Mouse (Mus musculus): ENCODE measurements around the gene Map6. TPM values are rescaled to one million over a fixed set of nuclear protein-coding genes. Genes with fewer than 3 reads are reported as not detected.
A peak's percentile ranks its signal among the peaks of the same experiment; 100 is the strongest.

Map6 gene
- polyA plus RNA-seq, 1 experiment = 188 TPM

DNA sequence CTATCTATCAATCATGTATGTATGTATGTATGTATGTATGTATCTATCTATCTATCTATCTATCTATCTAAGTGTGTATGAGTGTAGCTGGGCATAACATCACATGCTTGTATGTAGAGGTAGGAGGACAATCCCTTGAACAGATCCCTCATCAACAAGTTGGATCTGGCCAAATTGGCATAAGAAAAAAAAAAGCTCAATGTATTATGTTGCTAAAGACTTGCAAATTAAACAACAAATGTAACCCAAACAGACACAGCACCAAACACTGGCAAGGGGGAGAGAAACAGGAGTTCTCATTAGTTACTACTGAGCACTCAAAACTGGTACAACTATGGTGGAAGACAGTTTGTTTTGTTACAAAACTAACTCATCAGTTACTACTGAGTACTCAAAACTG lies 2.6 kb upstream of the Map6 start:
- no peak for DNase-seq (ENCODE audit: low read depth)
- TF ChIP-seq CTCF (IDR thresholded peaks at IDR 0.05; ENCODE audit: borderline replicate concordance, extremely low read depth, insufficient read depth, insufficient read length) = no peak
- TF ChIP-seq POLR2A (IDR thresholded peaks at IDR 0.05; ENCODE audit: borderline replicate concordance, extremely low read depth, insufficient read depth, insufficient read length, poor library complexity, severe bottlenecking) = no peak

DNA sequence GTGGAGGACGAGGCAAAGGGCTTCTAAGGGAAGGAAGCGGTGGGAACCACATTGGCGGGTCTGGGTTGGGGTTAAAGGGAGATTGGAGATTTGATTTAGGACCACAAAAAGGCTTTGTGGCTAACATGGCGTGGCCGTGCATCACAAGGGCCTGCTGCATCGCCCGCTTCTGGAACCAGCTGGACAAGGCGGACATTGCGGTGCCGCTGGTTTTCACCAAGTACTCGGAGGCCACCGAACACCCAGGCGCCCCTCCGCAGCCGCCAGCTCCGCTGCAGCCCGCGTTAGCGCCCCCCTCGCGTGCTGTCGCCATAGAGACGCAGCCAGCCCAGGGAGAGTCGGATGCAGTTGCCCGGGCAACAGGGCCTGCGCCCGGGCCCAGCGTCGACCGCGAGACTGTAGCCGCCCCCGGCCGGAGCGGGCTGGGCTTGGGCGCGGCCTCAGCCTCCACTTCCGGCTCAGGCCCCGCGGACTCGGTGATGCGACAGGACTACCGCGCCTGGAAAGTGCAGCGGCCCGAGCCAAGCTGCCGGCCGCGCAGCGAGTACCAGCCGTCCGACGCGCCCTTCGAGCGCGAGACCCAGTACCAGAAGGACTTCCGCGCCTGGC lies 754 bp downstream of the Map6 start:
- peak; percentile 96 for DNase-seq (ENCODE audit: low read depth)
- TF ChIP-seq CTCF (IDR thresholded peaks at IDR 0.05; ENCODE audit: borderline replicate concordance, extremely low read depth, insufficient read depth, insufficient read length) (no peak), POLR2A (IDR thresholded peaks at IDR 0.05; ENCODE audit: borderline replicate concordance, extremely low read depth, insufficient read depth, insufficient read length, poor library complexity, severe bottlenecking) (0 out of 2 replicates have a peak, but pooled peaks have one; percentile 35)

DNA sequence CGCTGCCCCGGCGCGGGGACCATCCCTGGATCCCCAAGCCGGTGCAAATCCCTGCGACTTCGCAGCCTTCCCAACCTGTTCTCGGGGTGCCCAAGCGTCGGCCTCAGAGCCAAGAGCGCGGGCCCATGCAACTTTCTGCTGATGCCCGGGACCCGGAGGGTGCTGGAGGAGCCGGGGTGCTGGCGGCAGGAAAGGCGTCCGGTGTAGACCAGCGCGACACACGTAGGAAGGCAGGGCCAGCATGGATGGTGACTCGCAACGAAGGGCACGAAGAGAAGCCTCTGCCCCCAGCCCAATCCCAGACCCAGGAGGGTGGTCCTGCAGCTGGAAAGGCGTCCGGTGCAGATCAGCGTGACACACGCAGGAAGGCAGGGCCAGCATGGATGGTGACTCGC lies 1.3 kb downstream of the Map6 start:
- TF ChIP-seq CTCF (IDR thresholded peaks at IDR 0.05; ENCODE audit: borderline replicate concordance, extremely low read depth, insufficient read depth, insufficient read length) = no peak
- TF ChIP-seq POLR2A (IDR thresholded peaks at IDR 0.05; ENCODE audit: borderline replicate concordance, extremely low read depth, insufficient read depth, insufficient read length, poor library complexity, severe bottlenecking) = no peak
- no peak for DNase-seq (ENCODE audit: low read depth)

DNA sequence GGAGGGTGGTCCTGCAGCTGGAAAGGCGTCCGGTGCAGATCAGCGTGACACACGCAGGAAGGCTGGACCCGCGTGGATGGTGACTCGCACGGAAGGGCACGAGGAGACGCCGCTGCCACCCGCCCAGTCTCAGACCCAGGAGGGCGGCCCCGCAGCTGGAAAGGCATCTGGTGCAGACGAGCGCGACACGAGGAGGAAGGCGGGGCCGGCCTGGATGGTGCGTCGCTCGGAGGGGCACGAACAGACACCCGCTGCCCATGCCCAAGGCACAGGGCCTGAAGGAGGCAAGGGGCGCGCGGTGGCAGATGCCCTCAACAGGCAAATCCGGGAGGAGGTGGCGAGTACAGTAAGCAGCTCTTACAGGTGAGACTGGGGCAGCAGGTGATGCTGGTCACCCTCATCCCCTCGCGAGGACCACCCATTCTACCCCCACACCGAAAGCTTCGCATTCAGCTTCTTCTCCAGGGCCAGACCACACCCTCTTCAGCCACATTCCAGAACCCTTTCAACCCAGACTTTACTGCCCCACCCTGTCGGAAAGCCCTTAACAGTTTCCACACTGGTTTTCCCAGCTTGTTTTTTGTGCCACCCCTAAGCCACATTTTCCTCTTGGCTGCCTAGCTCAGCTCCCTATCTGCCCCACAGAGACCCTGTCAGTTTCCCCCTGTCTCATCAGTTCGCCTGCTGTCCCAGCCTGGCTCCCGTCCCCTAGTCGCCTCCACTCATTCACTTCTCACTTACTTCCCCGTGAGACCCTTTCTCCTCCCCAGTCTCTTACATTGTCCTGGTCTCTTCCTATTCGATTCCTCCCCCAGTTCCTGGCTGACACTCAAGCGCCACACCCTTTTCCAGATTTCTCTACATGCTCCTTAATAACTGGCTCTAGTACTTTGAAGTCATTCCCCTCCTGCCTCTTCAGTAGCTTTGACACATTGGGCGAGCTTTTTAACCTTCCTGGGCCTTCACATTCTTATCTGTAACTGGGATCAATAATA lies 2.0 kb downstream of the Map6 start:
- no peak for DNase-seq (ENCODE audit: low read depth)
- no peak for TF ChIP-seq POLR2A (IDR thresholded peaks at IDR 0.05; ENCODE audit: borderline replicate concordance, extremely low read depth, insufficient read depth, insufficient read length, poor library complexity, severe bottlenecking)
- no peak for TF ChIP-seq CTCF (IDR thresholded peaks at IDR 0.05; ENCODE audit: borderline replicate concordance, extremely low read depth, insufficient read depth, insufficient read length)

- TF ChIP-seq POLR2A (IDR thresholded peaks at IDR 0.05; ENCODE audit: borderline replicate concordance, extremely low read depth, insufficient read depth, insufficient read length, poor library complexity, severe bottlenecking) (no peak), CTCF (IDR thresholded peaks at IDR 0.05; ENCODE audit: borderline replicate concordance, extremely low read depth, insufficient read depth, insufficient read length) (no peak)
- no peak for DNase-seq (ENCODE audit: low read depth)
These were observed 4.4 kb downstream of the Map6 start for GRCm38 (mm10) chr7:99271630-99272029.

DNA sequence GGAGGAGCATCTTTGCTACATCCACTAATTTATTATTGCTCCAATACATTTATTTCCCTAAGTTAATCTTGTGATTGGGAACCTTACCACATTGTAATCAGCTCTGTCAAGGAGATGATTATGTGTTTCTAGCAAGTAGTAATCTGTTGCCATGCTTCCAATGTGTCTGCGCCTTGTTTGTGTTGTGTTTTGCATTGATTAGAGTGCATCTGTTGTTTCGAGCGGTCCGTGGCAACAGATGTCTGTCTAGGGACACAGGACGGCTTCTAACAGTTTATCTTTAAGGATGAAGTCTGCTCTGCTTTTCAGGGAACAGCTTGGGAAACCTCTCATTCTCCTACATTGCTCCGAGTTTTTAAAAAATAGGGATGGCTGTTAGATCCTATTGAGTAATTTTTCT lies 7.9 kb downstream of the Map6 start:
- peak; percentile 76 for DNase-seq (ENCODE audit: low read depth)
- TF ChIP-seq POLR2A (IDR thresholded peaks at IDR 0.05; ENCODE audit: borderline replicate concordance, extremely low read depth, insufficient read depth, insufficient read length, poor library complexity, severe bottlenecking) (no peak), CTCF (IDR thresholded peaks at IDR 0.05; ENCODE audit: borderline replicate concordance, extremely low read depth, insufficient read depth, insufficient read length) (no peak)

DNA sequence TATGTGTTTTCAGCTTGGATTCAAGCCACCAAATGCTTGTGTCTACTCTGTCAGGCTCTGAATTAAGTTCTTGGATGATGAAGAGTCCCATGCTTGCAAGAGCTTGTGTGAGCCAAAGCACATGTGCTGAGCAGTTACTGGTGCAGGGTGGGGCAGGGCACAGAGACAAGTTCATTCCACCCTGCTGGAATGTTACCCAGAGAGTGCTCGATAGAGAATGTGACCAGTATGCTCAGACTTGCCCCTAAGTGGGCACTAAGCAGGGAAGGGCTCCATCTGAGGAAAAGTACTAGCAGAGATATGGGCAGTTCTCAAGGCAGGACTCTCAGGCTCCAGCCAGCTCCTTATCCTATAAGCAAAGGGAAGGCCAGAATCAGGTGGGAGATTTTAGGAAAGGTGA lies 9.4 kb downstream of the Map6 start:
- no peak for DNase-seq (ENCODE audit: low read depth)
- TF ChIP-seq POLR2A (IDR thresholded peaks at IDR 0.05; ENCODE audit: borderline replicate concordance, extremely low read depth, insufficient read depth, insufficient read length, poor library complexity, severe bottlenecking) = no peak
- no peak for TF ChIP-seq CTCF (IDR thresholded peaks at IDR 0.05; ENCODE audit: borderline replicate concordance, extremely low read depth, insufficient read depth, insufficient read length)

- DNase-seq (ENCODE audit: low read depth) = no peak
- no peak for TF ChIP-seq CTCF (IDR thresholded peaks at IDR 0.05; ENCODE audit: borderline replicate concordance, extremely low read depth, insufficient read depth, insufficient read length)
- no peak for TF ChIP-seq POLR2A (IDR thresholded peaks at IDR 0.05; ENCODE audit: borderline replicate concordance, extremely low read depth, insufficient read depth, insufficient read length, poor library complexity, severe bottlenecking)
These were observed 11.1 kb downstream of the Map6 start for GRCm38 (mm10) chr7:99278309-99278708.

- TF ChIP-seq POLR2A (IDR thresholded peaks at IDR 0.05; ENCODE audit: borderline replicate concordance, extremely low read depth, insufficient read depth, insufficient read length, poor library complexity, severe bottlenecking) (no peak), CTCF (IDR thresholded peaks at IDR 0.05; ENCODE audit: borderline replicate concordance, extremely low read depth, insufficient read depth, insufficient read length) (no peak)
- no peak for DNase-seq (ENCODE audit: low read depth)
These were observed 12.3 kb downstream of the Map6 start for GRCm38 (mm10) chr7:99279586-99279985.

- peak; percentile 92 for DNase-seq (ENCODE audit: low read depth)
- TF ChIP-seq CTCF (IDR thresholded peaks at IDR 0.05; ENCODE audit: borderline replicate concordance, extremely low read depth, insufficient read depth, insufficient read length) = no peak
These were observed 20.0 kb downstream of the Map6 start for GRCm38 (mm10) chr7:99287287-99287686.

- TF ChIP-seq CTCF (IDR thresholded peaks at IDR 0.05; ENCODE audit: borderline replicate concordance, extremely low read depth, insufficient read depth, insufficient read length) (no peak), POLR2A (IDR thresholded peaks at IDR 0.05; ENCODE audit: borderline replicate concordance, extremely low read depth, insufficient read depth, insufficient read length, poor library complexity, severe bottlenecking) (no peak)
These were observed 22.8 kb downstream of the Map6 start for GRCm38 (mm10) chr7:99290008-99290407.

More at GRCm38 (mm10) chr7:99290008-99290407, 22.8 kb downstream of the Map6 start:
- DNase-seq (ENCODE audit: low read depth) = no peak
